Comparison of ENCODE assay signal across 16 mouse cellular contexts in the genomic region with DNA sequence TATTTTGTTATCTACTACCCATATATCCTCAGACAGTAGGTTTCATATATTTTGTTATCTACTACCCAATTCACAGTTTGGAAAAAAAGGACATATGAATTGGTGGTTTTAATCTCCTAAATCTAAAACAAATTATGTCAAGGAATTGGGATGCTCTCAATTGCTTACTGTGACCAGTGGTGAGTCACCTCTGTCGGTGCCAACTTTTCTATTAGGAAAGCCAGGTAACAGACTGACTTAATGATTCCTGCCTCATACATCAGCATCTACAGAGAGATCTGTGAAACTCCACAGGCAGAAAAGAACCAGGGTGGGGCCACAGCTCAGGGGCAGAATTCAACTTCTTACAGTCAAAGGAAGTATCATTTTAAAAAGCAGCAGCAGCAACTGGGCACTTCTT.
"Had no signal": no experiment of that assay in that cellular context is flagged by ENCODE, and none has a peak within 500 bp of the region (broad histone marks: within the 10 kb centered on the region; RNA-seq: fewer than 3 reads in every experiment).

No protein-coding gene starts in this region.

- DNase-seq: retina, postnatal 1 day; right cerebral cortex, adult 18-20 months; right cerebral cortex, postnatal 25 days; spleen, adult 18-20 months; thymus, adult 2 months; thymus, postnatal 25 days; thymus, postnatal 4 days had no signal

- H3K36me3 ChIP-seq: midbrain, embryonic 10.5 days; midbrain, embryonic 12.5 days; neural tube, embryonic 13.5 days; neural tube, embryonic 15.5 days; stomach, embryonic 15.5 days had no signal

- H3K4me2 ChIP-seq: lung, embryonic 14.5 days; midbrain, embryonic 12.5 days; neural tube, embryonic 13.5 days; neural tube, embryonic 15.5 days; stomach, embryonic 15.5 days had no signal

- H3K27ac ChIP-seq: midbrain, embryonic 10.5 days; midbrain, embryonic 12.5 days; neural tube, embryonic 13.5 days; neural tube, embryonic 15.5 days; stomach, embryonic 15.5 days; stomach, postnatal 0 days had no signal

- ATAC-seq: midbrain, embryonic 16.5 days had no signal

- H3K4me3 ChIP-seq: midbrain, embryonic 10.5 days; midbrain, embryonic 12.5 days; myocyte; neural tube, embryonic 13.5 days; neural tube, embryonic 15.5 days; stomach, embryonic 15.5 days had no signal

- H3K9me3 ChIP-seq: midbrain, embryonic 10.5 days; midbrain, embryonic 12.5 days; neural tube, embryonic 13.5 days; neural tube, embryonic 15.5 days; stomach, embryonic 15.5 days had no signal

- H3K9ac ChIP-seq: lung, embryonic 14.5 days; midbrain, embryonic 12.5 days; neural tube, embryonic 13.5 days; neural tube, embryonic 15.5 days; stomach, embryonic 15.5 days had no signal

- H3K4me1 ChIP-seq: midbrain, embryonic 10.5 days; midbrain, embryonic 12.5 days; neural tube, embryonic 13.5 days; neural tube, embryonic 15.5 days; stomach, embryonic 15.5 days had no signal

- H3K27me3 ChIP-seq: midbrain, embryonic 12.5 days; neural tube, embryonic 13.5 days; neural tube, embryonic 15.5 days; stomach, embryonic 15.5 days had no signal
